Comparison of ENCODE assay signal across 21 mouse cellular contexts in the genomic region with DNA sequence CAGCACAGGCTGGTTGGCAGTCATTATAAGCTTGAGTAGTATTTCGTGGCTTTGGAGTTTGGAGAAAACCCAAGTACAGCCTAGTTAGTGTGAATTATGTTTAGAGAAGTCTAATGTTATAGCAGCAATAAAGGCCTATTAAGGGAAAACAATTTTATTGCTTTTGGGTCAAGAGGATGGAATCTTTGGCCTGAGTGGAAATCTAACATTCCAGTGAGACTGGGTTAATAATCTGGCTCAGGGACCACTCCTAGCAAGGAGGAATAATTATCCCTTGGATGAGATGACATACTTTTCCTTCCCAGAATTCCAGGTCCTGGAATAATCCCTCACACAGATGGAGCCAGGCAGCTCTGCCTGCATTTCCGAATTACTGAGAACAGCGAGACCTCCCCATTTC. TPM values are rescaled to one million over a fixed set of nuclear protein-coding genes. Genes with fewer than 3 reads are reported as not detected.
"Had no signal": no experiment of that assay in that cellular context is flagged by ENCODE, and none has a peak within 500 bp of the region (broad histone marks: within the 10 kb centered on the region; RNA-seq: fewer than 3 reads in every experiment).

No protein-coding gene starts in this region.

- H3K9ac ChIP-seq: liver, embryonic 14.5 days; midbrain, embryonic 12.5 days; neural tube, embryonic 13.5 days had no signal

- ATAC-seq: midbrain, embryonic 16.5 days had no signal

- H3K4me1 ChIP-seq: midbrain, embryonic 12.5 days; neural tube, embryonic 13.5 days had no signal

- H3K36me3 ChIP-seq: midbrain, embryonic 12.5 days; neural tube, embryonic 13.5 days had no signal

- H3K4me3 ChIP-seq: layer of hippocampus, adult 2 months; midbrain, embryonic 12.5 days; neural tube, embryonic 13.5 days had no signal

- H3K27ac ChIP-seq: layer of hippocampus, adult 2 months; liver, embryonic 14.5 days; midbrain, embryonic 12.5 days; neural tube, embryonic 13.5 days had no signal

- H3K9me3 ChIP-seq: midbrain, embryonic 12.5 days; neural tube, embryonic 13.5 days had no signal

- H3K27me3 ChIP-seq: neural tube, embryonic 13.5 days had no signal

- DNase-seq: kidney, adult 18-20 months; kidney, postnatal 25 days; left cerebral cortex, postnatal 4 days; lung, adult 18-20 months; retina, postnatal 1 day; right cerebral cortex, postnatal 4 days; spleen, adult 18-20 months; thymus, adult 18-20 months; thymus, postnatal 14 days had no signal

- H3K4me2 ChIP-seq: midbrain, embryonic 12.5 days; neural tube, embryonic 13.5 days had no signal

RNA-seq across cellular contexts. Expression of a gene that starts 11.0 kb away (rescaled TPM):
- total RNA-seq: layer of hippocampus, adult 2 months; layer of hippocampus, postnatal 14 days; left cerebral cortex, adult 18-20 months; left cerebral cortex, postnatal 10 days; left cerebral cortex, postnatal 4 days; liver, adult 2 months; megakaryocyte-erythroid progenitor cell, adult 5-6 weeks had no signal
- polyA plus RNA-seq: liver, adult 2 months; liver, embryonic 14.5 days; lung, embryonic 16.5 days; midbrain, embryonic 12.5 days; midbrain, embryonic 16.5 days; neural tube, embryonic 13.5 days; stomach, embryonic 14.5 days had no signal
